Mouse (Mus musculus): Measurements from ENCODE around the gene 6430571L13Rik. TPM values are rescaled to one million over a fixed set of nuclear protein-coding genes. Genes with fewer than 3 reads are reported as not detected.

The 6430571L13Rik gene
- polyA plus RNA-seq, 1 experiment from 2014 or later: 0.74 TPM

DNA sequence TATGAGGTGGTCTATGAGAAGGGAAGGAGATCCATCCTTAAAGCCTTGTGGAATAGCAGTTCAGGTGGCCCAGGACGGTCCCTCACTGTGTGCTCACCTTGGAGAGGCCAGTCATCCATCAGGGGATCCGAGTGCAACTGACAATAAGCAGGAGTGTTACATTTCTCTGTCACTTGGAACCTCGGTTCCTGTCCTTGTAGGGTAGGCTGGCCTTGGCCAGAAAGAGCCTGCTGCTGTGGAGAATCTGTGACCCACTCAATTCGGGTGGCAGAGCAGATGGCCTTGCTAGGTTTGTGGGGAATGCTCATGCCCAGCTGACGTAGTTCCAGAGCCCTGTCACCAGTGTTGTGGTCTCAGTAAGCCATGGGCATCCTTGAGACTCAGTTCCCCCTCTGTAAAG lies 30.8 kb upstream of the 6430571L13Rik start:
- Histone ChIP-seq H3K4me3 (no peak overlapping the region), H3K4me1 (peaks cover 54% of the 10 kb centered on the region), H3K36me3 (no peaks in the 10 kb centered on the region), H3K27ac (peak overlapping the region; percentile 8; the same call in 1 of the 2 replicates), H3K27me3 (ENCODE audit: insufficient read depth, poor library complexity, severe bottlenecking) (no peaks in the 10 kb centered on the region), H3K9me3 (no peaks in the 10 kb centered on the region)
- no peak for DNase-seq (ENCODE audit: low spot score)
- WGBS: 52% methylated on average over 5 of the region's 5 CpGs

GRCm38 (mm10) chr9:107312811-107313584 lies 27.4 kb upstream of the 6430571L13Rik start:
- no peak for DNase-seq (ENCODE audit: low spot score)
- H3K4me1 ChIP-seq: peaks cover 27% of the 10 kb centered on the region
- no peaks in the 10 kb centered on the region for H3K27me3 ChIP-seq (ENCODE audit: insufficient read depth, poor library complexity, severe bottlenecking)
- 63% methylated on average over 10 of the region's 10 CpGs for WGBS
- no peaks in the 10 kb centered on the region for H3K9me3 ChIP-seq
- H3K27ac ChIP-seq: no peak overlapping the region
- no peak overlapping the region for H3K4me3 ChIP-seq
- H3K36me3 ChIP-seq: no peaks in the 10 kb centered on the region

- Histone ChIP-seq H3K27me3 (ENCODE audit: insufficient read depth, poor library complexity, severe bottlenecking) (no peaks in the 10 kb centered on the region), H3K36me3 (no peaks in the 10 kb centered on the region), H3K27ac (no peak overlapping the region), H3K9me3 (no peaks in the 10 kb centered on the region), H3K4me1 (peaks cover 18% of the 10 kb centered on the region; the same call in 1 of the 2 replicates), H3K4me3 (no peak overlapping the region)
- no peak for DNase-seq (ENCODE audit: low spot score)
- 73% methylated on average over 3 of the region's 3 CpGs for WGBS
Measured at GRCm38 (mm10) chr9:107313926-107314325, 26.5 kb upstream of the 6430571L13Rik start.

DNA sequence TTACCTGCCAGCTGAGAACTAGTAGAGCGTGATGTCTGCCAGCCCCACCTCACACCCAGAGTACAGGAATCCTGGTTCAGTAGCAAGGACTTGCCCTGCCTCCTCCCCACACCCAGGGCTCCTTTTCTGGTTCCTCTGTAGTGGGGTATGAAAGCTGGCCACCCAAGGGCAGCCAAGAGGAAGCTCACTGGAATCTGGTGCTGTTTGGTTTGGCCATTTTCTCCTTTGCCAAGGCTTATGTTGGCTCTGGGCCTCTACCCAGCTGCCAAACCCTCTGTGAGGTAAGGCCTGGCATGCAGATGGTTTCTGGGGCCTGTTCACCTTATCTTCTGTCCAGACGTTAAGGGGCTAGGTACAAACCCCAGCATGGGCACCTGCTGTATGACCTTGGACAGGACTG lies 24.6 kb upstream of the 6430571L13Rik start:
- Histone ChIP-seq H3K27ac (no peak overlapping the region), H3K9me3 (no peaks in the 10 kb centered on the region), H3K27me3 (ENCODE audit: insufficient read depth, poor library complexity, severe bottlenecking) (no peaks in the 10 kb centered on the region), H3K4me3 (no peak overlapping the region), H3K4me1 (peaks cover 7% of the 10 kb centered on the region; the same call in 1 of the 2 replicates), H3K36me3 (no peaks in the 10 kb centered on the region)
- DNase-seq (ENCODE audit: low spot score): no peak
- 71% methylated on average over 2 of the region's 2 CpGs for WGBS

DNA sequence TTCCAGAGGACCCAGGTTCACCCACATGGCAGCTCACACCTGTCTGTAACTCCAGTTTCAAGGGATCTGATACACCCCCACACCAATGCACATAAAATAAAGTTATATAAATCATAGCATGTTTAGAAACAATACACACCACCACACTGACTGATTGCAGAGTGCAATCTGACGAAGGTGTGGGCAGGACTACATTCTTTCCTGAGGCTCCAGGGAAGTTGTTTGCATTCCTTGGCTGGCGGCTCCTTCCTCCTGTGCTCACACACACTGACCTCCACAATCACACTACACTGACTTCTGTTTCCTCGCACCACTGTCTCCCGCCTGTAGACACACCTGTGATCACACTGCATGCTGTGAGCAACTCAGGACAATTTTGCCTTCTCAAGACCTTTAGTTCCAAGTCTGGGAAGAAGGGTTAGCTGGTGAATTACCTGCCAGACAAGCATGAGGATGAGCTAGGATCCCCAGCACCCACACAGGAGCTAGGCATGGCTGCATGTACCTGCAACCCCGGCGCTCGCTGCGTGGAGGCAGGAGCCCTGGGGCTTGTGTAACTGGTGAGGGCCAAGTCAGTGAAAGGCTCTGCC lies 17.8 kb upstream of the 6430571L13Rik start:
- H3K27me3 ChIP-seq (ENCODE audit: insufficient read depth, poor library complexity, severe bottlenecking): no peaks in the 10 kb centered on the region
- H3K36me3 ChIP-seq: no peaks in the 10 kb centered on the region
- no peak overlapping the region for H3K4me3 ChIP-seq
- DNase-seq (ENCODE audit: low spot score): no peak
- 74% methylated on average over 8 of the region's 8 CpGs for WGBS
- H3K9me3 ChIP-seq: no peaks in the 10 kb centered on the region
- peaks cover 12% of the 10 kb centered on the region for H3K4me1 ChIP-seq
- H3K27ac ChIP-seq: peak overlapping the region; percentile 9; the same call in 1 of the 2 replicates

- Histone ChIP-seq H3K4me3 (no peak overlapping the region), H3K27ac (no peak overlapping the region; the same call in 1 of the 2 replicates), H3K9me3 (no peaks in the 10 kb centered on the region), H3K36me3 (0 out of 2 replicates have a peak, but pooled peaks cover 4% of the 10 kb centered on the region), H3K27me3 (ENCODE audit: insufficient read depth, poor library complexity, severe bottlenecking) (no peaks in the 10 kb centered on the region), H3K4me1 (peaks cover 12% of the 10 kb centered on the region)
- no peak for DNase-seq (ENCODE audit: low spot score)
- WGBS: 74% methylated on average over 6 of the region's 6 CpGs
Measured at GRCm38 (mm10) chr9:107323558-107323957, 16.8 kb upstream of the 6430571L13Rik start.

GRCm38 (mm10) chr9:107324799-107325561 lies 15.4 kb upstream of the 6430571L13Rik start:
- no peaks in the 10 kb centered on the region for H3K9me3 ChIP-seq
- H3K4me1 ChIP-seq: peaks cover 12% of the 10 kb centered on the region
- WGBS: 66% methylated on average over 4 of the region's 4 CpGs
- no peaks in the 10 kb centered on the region for H3K27me3 ChIP-seq (ENCODE audit: insufficient read depth, poor library complexity, severe bottlenecking)
- H3K36me3 ChIP-seq: 0 out of 2 replicates have a peak, but pooled peaks cover 5% of the 10 kb centered on the region
- no peak overlapping the region for H3K27ac ChIP-seq
- no peak overlapping the region for H3K4me3 ChIP-seq
- DNase-seq (ENCODE audit: low spot score): no peak

DNA sequence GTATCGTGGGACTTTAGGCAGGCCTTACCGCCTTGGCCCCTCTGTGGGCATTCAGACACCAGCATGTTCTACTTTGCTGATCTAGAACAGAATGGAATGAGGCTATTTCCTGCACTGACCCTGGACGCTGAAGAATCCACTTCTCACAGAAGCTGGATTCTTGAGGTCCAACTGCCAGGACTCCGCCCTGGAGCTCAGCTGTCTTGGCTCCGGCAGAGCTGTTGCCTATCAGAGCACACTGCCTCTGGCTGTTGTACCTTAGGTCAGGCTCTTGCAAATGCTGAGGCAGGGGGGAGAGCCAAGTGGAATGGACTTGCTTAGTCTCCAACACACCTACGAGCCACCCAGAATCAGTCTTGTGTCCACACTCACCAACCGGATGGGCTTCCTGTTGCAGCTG lies 14.5 kb upstream of the 6430571L13Rik start:
- DNase-seq (ENCODE audit: low spot score): no peak

DNA sequence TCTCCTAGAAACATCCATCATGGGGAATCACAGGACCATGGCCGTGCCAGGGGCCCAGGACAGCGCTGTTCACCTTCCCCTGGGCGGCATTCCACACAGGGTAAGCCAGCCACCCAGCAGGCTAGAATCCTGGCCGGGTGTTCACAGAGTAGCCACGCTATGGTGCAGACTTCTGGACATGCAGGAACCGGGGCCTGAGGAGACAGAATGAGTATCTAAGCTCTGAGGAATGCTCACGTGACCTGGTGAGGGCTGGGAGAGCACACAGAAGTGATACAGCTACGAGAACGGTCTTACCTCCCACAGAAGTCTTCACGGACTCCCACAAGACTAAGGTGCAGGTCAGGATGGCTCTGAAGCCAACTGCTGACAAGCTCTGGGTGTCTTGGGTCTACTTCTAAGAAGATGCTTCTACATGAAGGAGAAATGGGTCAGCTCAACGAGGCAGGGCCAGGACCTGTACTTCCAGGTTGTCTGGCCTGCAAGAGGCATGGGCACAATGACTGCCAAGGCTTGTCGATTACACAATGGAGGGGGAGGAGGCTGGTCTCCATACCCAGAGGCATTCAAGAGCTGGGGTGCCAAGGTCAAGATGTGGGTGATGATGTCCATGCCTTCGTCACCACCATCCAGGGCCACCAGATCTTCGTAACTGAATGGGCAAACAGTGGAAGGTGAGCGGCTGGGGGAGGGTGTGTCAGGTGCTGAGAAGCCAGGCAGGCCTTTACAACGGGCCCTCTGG lies 12.4 kb upstream of the 6430571L13Rik start:
- Histone ChIP-seq H3K4me1 (peaks cover 8% of the 10 kb centered on the region), H3K36me3 (peaks cover 13% of the 10 kb centered on the region; the same call in 1 of the 2 replicates), H3K9me3 (no peaks in the 10 kb centered on the region), H3K27me3 (ENCODE audit: insufficient read depth, poor library complexity, severe bottlenecking) (no peaks in the 10 kb centered on the region), H3K4me3 (no peak overlapping the region), H3K27ac (no peak overlapping the region)
- no peak for DNase-seq (ENCODE audit: low spot score)
- 82% methylated on average over 16 of the region's 16 CpGs for WGBS

More for the DNA sequence above, 14.5 kb upstream of the 6430571L13Rik start:
- Histone ChIP-seq H3K9me3 (no peaks in the 10 kb centered on the region), H3K4me3 (no peak overlapping the region), H3K27me3 (ENCODE audit: insufficient read depth, poor library complexity, severe bottlenecking) (no peaks in the 10 kb centered on the region), H3K36me3 (0 out of 2 replicates have a peak, but pooled peaks cover 5% of the 10 kb centered on the region), H3K4me1 (peaks cover 12% of the 10 kb centered on the region), H3K27ac (no peak overlapping the region)
- 73% methylated on average over 7 of the region's 7 CpGs for WGBS

DNA sequence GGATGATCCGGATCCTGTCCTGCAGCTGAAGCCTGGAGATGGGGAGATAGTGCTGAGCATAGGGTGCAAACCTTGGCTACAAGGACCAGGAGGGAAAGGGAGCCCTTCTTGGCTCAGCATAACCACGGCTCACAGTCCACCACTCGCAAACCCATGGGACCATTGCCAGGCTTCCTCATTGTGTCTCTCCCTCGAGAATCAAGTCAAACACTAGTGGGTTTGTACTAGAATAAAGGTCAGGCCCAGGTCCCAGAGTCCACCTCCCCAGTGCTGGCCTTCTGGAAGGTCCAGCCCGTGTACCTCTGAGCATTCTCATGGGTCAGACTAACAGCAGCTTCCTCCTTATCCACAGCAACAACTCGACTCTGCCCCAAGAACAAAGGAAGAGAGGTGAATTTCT lies 9.6 kb upstream of the 6430571L13Rik start:
- no peak overlapping the region for H3K4me3 ChIP-seq
- no peaks in the 10 kb centered on the region for H3K9me3 ChIP-seq
- H3K4me1 ChIP-seq: no peaks in the 10 kb centered on the region
- peaks cover 17% of the 10 kb centered on the region; the same call in 1 of the 2 replicates for H3K36me3 ChIP-seq
- no peak for DNase-seq (ENCODE audit: low spot score)
- H3K27me3 ChIP-seq (ENCODE audit: insufficient read depth, poor library complexity, severe bottlenecking): no peaks in the 10 kb centered on the region
- H3K27ac ChIP-seq: no peak overlapping the region
- 72% methylated on average over 6 of the region's 6 CpGs for WGBS

DNA sequence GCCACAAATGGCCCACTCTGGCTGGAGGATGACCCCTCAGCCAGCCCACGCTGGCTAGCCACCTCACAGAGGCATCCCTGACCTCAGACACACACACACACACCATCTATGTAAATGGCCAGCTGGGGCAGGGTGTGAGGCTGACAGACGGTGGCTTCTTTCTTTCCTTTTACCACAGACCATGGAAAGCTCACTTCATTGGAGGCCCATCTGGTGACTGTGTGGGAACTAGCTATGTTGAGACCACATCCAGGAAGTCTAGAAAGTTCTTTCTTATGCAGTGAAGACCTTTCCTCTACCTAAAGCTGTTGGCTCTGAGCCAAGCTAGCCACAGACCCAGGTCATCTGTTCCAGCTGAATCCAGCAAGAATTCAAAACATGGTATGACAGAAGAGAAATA lies 6.7 kb upstream of the 6430571L13Rik start:
- no peak overlapping the region for H3K4me3 ChIP-seq
- H3K4me1 ChIP-seq: peaks cover 11% of the 10 kb centered on the region
- 63% methylated on average over 2 of the region's 2 CpGs for WGBS
- no peaks in the 10 kb centered on the region for H3K9me3 ChIP-seq
- H3K36me3 ChIP-seq: peaks cover 13% of the 10 kb centered on the region; the same call in 1 of the 2 replicates
- H3K27me3 ChIP-seq (ENCODE audit: insufficient read depth, poor library complexity, severe bottlenecking): no peaks in the 10 kb centered on the region
- DNase-seq (ENCODE audit: low spot score): no peak
- H3K27ac ChIP-seq: no peak overlapping the region

- Histone ChIP-seq H3K27ac (no peak overlapping the region), H3K4me1 (peaks cover 14% of the 10 kb centered on the region), H3K36me3 (peaks cover 13% of the 10 kb centered on the region; the same call in 1 of the 2 replicates), H3K27me3 (ENCODE audit: insufficient read depth, poor library complexity, severe bottlenecking) (no peaks in the 10 kb centered on the region), H3K9me3 (no peaks in the 10 kb centered on the region), H3K4me3 (no peak overlapping the region)
- no peak for DNase-seq (ENCODE audit: low spot score)
- WGBS: 82% methylated on average over 6 of the region's 6 CpGs
Measured at GRCm38 (mm10) chr9:107334356-107334755, 6.0 kb upstream of the 6430571L13Rik start.

Measured in heart, embryonic 10.5 days (tissue).